Mouse (Mus musculus) heart, postnatal 0 days (tissue): ENCODE measurements at regions not wholly inside any gene's neighbourhood (a gene's known extent, or its start where the extent isn't known, plus 50 kb on each side); places are given as distances from the start of the nearest gene placed in this dataset.

ENCODE experiments used
- ATAC-seq: fragments of 200-750 bp; cut with Nextera tagmentation; 2 replicates; pipeline ENCODE4 v1.8.0; 2017; ENCODE audit warnings: low read depth, moderate number of reproducible peaks, moderate library complexity; ENCODE audit not compliant: insufficient read depth
- DNase-seq: peaks from one replicate; pipeline ENCODE4 v3.0.0-alpha.2; 2016; ENCODE audit warnings: low spot score
- H3K27ac ChIP-seq: fragments of 300-500 bp; sonication (generic); 2 replicates; pipeline ENCODE4 v1.5.1; 2014; ENCODE audit warnings: low read depth, mild to moderate bottlenecking
- H3K27me3 ChIP-seq: fragments of 300-500 bp; sonication (generic); 2 replicates; pipeline ENCODE4 v1.6.1; 2014; ENCODE audit warnings: low read length, mixed read lengths; ENCODE audit not compliant: control insufficient read depth, insufficient read depth
- H3K36me3 ChIP-seq: fragments of 300-500 bp; sonication (generic); replicated peaks from 2 replicates; pipeline ENCODE4 v1.6.1; 2014; ENCODE audit warnings: low read length, mixed read lengths; ENCODE audit not compliant: control insufficient read depth, insufficient read depth
- H3K4me1 ChIP-seq: fragments of 300-500 bp; sonication (generic); 2 replicates; pipeline ENCODE4 v1.6.1; 2014; ENCODE audit warnings: antibody characterized with exemption; ENCODE audit not compliant: control insufficient read depth, insufficient read depth
- H3K4me2 ChIP-seq: fragments of 300-500 bp; sonication (generic); 2 replicates; pipeline ENCODE4 v1.6.1; 2014; ENCODE audit warnings: low read depth, mild to moderate bottlenecking, low read length, moderate library complexity
- H3K4me3 ChIP-seq: fragments of 300-500 bp; sonication (generic); 2 replicates; pipeline ENCODE4 v1.5.1; 2014; ENCODE audit warnings: low read depth, low read length
- H3K9ac ChIP-seq: fragments of 300-500 bp; sonication (generic); replicated peaks from 2 replicates; pipeline ENCODE4 v1.6.1; 2014; ENCODE audit warnings: low read depth, low read length, mixed read lengths
- H3K9me3 ChIP-seq: fragments of 300-500 bp; sonication (generic); replicated peaks from 2 replicates; pipeline ENCODE4 v1.6.1; 2016; ENCODE audit warnings: low read length; ENCODE audit not compliant: control insufficient read depth
- CTCF ChIP-seq: IDR thresholded peaks from 2 replicates; pipeline ENCODE4 v1.5.1; 2016; ENCODE audit warnings: antibody characterized with exemption, control low read depth, low read depth
- EP300 ChIP-seq: IDR thresholded peaks from 2 replicates; pipeline ENCODE4 v1.6.1; 2016; ENCODE audit warnings: antibody characterized with exemption, low read depth
- WGBS: fragments of 180-500 bp; shearing (Covaris S2); extraction: QIAGEN DNeasy Blood & Tissue Kit; methylation state at CpG from one replicate; pipeline ENCODE4 v1.1.7; 2014; 5-methylcytosine and 5-hydroxymethylcytosine counted together

DNA sequence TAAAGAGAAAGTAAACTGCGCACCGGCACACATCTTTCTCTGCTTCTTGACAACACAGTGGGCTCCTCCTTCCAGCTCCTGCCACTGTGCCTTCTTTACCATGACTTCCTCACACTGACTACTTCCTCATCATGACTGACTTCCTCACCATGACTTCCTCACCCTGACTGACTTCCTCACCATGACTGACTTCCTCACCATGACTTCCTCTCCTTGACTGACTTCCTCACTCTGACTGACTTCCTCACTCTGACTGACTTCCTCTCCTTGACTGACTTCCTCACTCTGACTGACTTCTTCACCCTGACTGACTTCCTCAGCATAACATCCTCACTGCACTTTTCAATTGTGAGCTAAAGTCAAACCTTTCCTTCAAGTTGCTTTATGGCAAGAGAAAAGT lies 489.8 kb downstream of the Gbe1 start:
- no peak for DNase-seq
- no peak for ATAC-seq
- no peak for TF ChIP-seq CTCF
- TF ChIP-seq EP300: no peak
- no peak overlapping the region for H3K27ac ChIP-seq
- no peak overlapping the region for H3K4me3 ChIP-seq
- H3K4me2 ChIP-seq: no peak overlapping the region
- H3K4me1 ChIP-seq: no peaks in the 10 kb centered on the region
- no peaks in the 10 kb centered on the region for H3K36me3 ChIP-seq
- H3K27me3 ChIP-seq: no peaks in the 10 kb centered on the region
- 78% methylated on average over 2 of the region's 2 CpGs for WGBS
- no peaks in the 10 kb centered on the region for H3K9me3 ChIP-seq
- H3K9ac ChIP-seq: no peak overlapping the region

GRCm38 (mm10) chr16:70825910-70826309 lies 512.2 kb downstream of the Gbe1 start:
- DNase-seq: no peak
- 89% methylated on average over 10 of the region's 10 CpGs for WGBS
- H3K27me3 ChIP-seq: no peaks in the 10 kb centered on the region
- no peak overlapping the region for H3K4me2 ChIP-seq
- no peak overlapping the region for H3K9ac ChIP-seq
- no peak for ATAC-seq
- H3K4me1 ChIP-seq: no peaks in the 10 kb centered on the region
- no peaks in the 10 kb centered on the region for H3K36me3 ChIP-seq
- no peak overlapping the region for H3K4me3 ChIP-seq
- no peaks in the 10 kb centered on the region for H3K9me3 ChIP-seq
- H3K27ac ChIP-seq: no peak overlapping the region
- no peak for TF ChIP-seq EP300
- TF ChIP-seq CTCF: no peak

DNA sequence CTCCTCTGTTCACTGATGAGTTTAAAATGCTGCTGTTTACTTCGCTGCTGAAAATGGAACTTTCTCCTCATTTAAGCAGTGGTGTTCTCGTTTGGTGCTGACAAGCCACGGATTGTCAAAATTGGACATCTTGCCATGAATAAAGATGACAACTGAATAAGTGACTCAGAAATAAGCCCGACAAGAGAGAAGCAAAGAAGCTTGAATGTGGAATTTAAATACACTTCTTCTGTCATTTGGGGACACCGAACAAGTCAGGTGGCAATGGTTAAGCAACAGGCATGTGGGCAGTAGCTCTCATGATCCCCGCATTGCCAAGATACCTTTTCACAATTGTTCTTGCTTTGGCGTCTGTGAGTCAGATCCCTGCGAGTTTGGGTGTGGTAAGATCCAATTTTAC lies 521.3 kb downstream of the Gbe1 start:
- no peak overlapping the region for H3K4me3 ChIP-seq
- no peaks in the 10 kb centered on the region for H3K36me3 ChIP-seq
- no peak overlapping the region for H3K4me2 ChIP-seq
- H3K9me3 ChIP-seq: no peaks in the 10 kb centered on the region
- DNase-seq (no peak), ATAC-seq (no peak)
- TF ChIP-seq CTCF: no peak
- TF ChIP-seq EP300: no peak
- H3K27me3 ChIP-seq: no peaks in the 10 kb centered on the region
- H3K4me1 ChIP-seq: no peaks in the 10 kb centered on the region
- H3K9ac ChIP-seq: no peak overlapping the region
- 84% methylated on average over 8 of the region's 8 CpGs for WGBS
- H3K27ac ChIP-seq: no peak overlapping the region

GRCm38 (mm10) chr16:70838139-70838538 lies 524.4 kb downstream of the Gbe1 start:
- peak; percentile 23; the same call in 1 of the 2 replicates for TF ChIP-seq CTCF
- TF ChIP-seq EP300: no peak
- Histone ChIP-seq H3K4me2 (no peak overlapping the region), H3K27me3 (no peaks in the 10 kb centered on the region), H3K4me1 (no peaks in the 10 kb centered on the region), H3K27ac (no peak overlapping the region), H3K9ac (no peak overlapping the region), H3K4me3 (no peak overlapping the region), H3K36me3 (no peaks in the 10 kb centered on the region), H3K9me3 (no peaks in the 10 kb centered on the region)
- ATAC-seq (no peak), DNase-seq (no peak)
- 61% methylated on average over 1 of the region's 1 CpGs for WGBS

- Histone ChIP-seq H3K27ac (no peak overlapping the region), H3K4me2 (no peak overlapping the region), H3K4me3 (no peak overlapping the region), H3K9me3 (no peaks in the 10 kb centered on the region), H3K36me3 (no peaks in the 10 kb centered on the region), H3K27me3 (no peaks in the 10 kb centered on the region), H3K9ac (no peak overlapping the region), H3K4me1 (no peaks in the 10 kb centered on the region)
- WGBS: 24% methylated on average over 2 of the region's 2 CpGs
- no peak for DNase-seq
- TF ChIP-seq EP300: no peak
- peak; percentile 30 for TF ChIP-seq CTCF
- ATAC-seq: no peak
Observed at GRCm38 (mm10) chr16:70868241-70868640, 554.5 kb downstream of the Gbe1 start.

DNA sequence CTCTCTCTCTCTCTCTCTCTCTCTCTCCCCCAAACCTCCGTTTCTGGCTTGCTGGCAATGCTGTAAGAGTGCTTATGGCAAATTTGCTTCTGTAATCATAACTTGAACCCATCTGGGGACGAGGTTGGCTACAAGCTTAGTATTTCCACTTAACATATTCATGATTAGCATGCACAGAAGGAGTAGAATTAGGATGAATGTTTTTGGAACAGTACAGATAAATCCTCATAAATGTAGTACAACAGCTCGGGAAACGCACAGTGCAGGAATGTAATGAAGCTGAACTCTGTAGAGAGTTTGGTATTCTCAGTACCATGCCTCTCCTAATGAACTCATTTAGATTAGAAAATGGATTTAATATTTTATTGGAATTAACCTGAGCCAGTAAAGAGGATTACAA lies 555.5 kb downstream of the Gbe1 start:
- WGBS: 36% methylated on average over 4 of the region's 4 CpGs
- no peaks in the 10 kb centered on the region for H3K27me3 ChIP-seq

More for the DNA sequence above, 555.5 kb downstream of the Gbe1 start:
- Histone ChIP-seq H3K4me2 (no peak overlapping the region), H3K4me3 (no peak overlapping the region), H3K9me3 (no peaks in the 10 kb centered on the region), H3K4me1 (no peaks in the 10 kb centered on the region), H3K36me3 (no peaks in the 10 kb centered on the region), H3K27ac (no peak overlapping the region), H3K9ac (no peak overlapping the region)
- DNase-seq (no peak), ATAC-seq (no peak)
- TF ChIP-seq EP300 (no peak), CTCF (no peak)
